Mouse (Mus musculus) Patski (cell line): ENCODE results near the gene Wdr11. TPM values are rescaled to one million over a fixed set of nuclear protein-coding genes. Genes with fewer than 3 reads are reported as not detected.

Experiments
- ATAC-seq: fragments of 100-300 bp; one replicate; pipeline ENCODE4 v1.8.0; 2021
- CTCF ChIA-PET: fragments of 350-600 bp; sonication (Branson Sonifier 250); formaldehyde crosslinking; loops from one replicate; lab custom pipeline; 2022; ENCODE audit warnings: inconsistent platforms; lab: Charles Lee
- POLR2A ChIA-PET: fragments of 350-600 bp; sonication (Branson Sonifier 250); formaldehyde crosslinking; loops from one replicate; lab custom pipeline; 2022; ENCODE audit warnings: antibody characterized with exemption, inconsistent platforms; lab: Charles Lee
- DNase-seq: peaks from one replicate; pipeline ENCODE4 v3.0.0-alpha.2; 2011; ENCODE audit warnings: low read depth, low spot score
- H3K27me3 ChIP-seq: fragments of 371-371 bp; one replicate; pipeline ENCODE4 v1.5.1; 2021
- CTCF ChIP-seq: fragments of 100-300 bp; IDR thresholded peaks from one replicate; pipeline ENCODE4 v1.5.1; 2021
- in situ Hi-C: fragments of 300-500 bp; cut with MboI; formaldehyde crosslinking; loops from 3 replicates; pipeline ENCODE4 v1.11.1; 2018; ENCODE audit warnings: low pct_unique_long_range_greater_than_20kb, mixed read lengths
- polyA plus RNA-seq: library from polyadenylated mRNA; unstranded; gene quantifications from one replicate; pipeline ENCODE4 v1.2.3, GENCODE M21; 2021

Gene Wdr11
- polyA plus RNA-seq, 1 experiment from 2014 or later: 51.3 TPM

DNA sequence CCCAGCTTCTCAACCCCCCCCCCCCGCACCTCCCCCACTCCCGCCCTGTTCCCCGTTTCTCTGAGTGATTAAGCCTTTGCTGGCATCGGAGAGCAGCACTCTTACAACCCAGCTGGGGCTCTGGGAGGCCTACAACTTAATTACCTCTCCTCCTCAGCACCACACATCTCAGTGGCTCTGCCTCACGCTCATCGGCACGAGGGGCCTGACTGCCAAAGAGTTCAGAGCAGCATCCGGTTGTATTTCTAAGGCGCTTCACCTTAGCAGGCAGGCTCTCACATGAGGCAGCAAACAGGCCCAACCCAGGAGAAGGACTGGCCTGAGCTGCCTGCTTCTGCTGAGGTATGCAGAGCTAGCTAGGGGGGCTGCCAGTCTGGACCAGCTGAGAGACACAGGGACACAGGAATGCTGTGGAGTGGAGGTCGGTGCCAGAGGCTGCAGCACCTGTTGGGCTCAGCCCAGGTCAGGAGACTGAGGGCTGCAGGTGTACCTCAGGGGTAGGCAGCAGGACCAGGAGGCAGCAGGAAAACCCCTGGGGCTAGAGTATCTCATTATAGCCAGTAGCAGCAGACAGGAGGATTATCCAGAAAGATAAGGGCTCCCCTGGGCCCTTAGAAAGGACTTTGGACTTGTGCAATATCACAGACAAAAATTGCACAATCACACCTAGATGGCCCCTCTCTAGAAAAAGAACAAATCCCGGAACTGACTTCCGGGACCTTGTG, 72.3 kb downstream of the Wdr11 start:
- DNase-seq (no peak), ATAC-seq (peak; percentile 68)
- POLR2A ChIA-PET: no interaction called here
- in situ Hi-C loops: no loop called here
- TF ChIP-seq CTCF: no peak
- H3K27me3 ChIP-seq: no peaks in the 10 kb centered on the region
- CTCF ChIA-PET: no interaction called here

DNA sequence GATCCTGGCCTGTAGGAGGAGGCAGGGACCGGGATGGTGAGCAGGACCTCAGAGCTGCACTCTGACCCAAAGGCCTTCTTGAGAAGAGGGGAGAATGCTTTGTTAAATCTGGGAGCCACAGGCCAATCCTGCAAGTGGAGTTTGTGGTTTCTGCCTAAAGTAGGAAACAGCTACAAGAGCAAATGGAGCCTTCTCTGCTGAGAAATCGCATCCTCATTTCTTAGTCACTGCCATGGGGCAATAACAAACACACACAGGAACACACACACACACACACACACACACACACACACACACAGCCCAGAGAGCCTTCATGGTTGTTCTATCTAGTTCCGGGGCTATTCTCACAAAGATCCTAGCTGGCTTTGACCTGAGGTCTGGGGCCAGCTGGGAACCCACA, 73.7 kb downstream of the Wdr11 start:
- in situ Hi-C loops: no loop called here
- CTCF ChIA-PET: no interaction called here

DNA sequence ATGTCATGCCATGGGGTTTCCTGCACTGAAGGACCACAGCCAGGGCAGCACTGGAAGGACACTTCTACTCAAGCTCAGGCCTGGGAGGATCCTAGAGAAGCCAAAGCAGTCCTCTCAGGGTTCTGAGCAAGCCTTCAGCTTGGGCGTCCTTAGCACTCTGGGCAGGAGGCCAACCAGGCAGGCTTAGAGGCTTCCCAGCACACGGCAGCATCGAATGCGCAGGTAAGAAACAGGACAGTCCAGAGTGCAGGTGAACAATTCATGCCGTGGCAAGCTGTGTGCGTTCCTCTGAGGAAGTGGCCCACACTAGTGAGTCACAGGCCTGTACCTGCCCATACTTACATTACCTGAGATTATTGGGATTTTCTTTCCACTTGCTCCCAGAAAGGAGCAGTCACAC, 74.3 kb downstream of the Wdr11 start:
- ChIA-PET CTCF (interaction anchor here (1.1 kb wide), 1 partner anchor 11 kb away, joined by 3 read pairs; no protein-coding TSS in a partner anchor), POLR2A (interaction anchor here (0.6 kb wide), 1 partner anchor 12 kb away, joined by 3 read pairs; no protein-coding TSS in a partner anchor)
- in situ Hi-C loops: no loop called here
- H3K27me3 ChIP-seq: no peaks in the 10 kb centered on the region
- ATAC-seq (no peak), DNase-seq (no peak)
- no peak for TF ChIP-seq CTCF

More for the DNA sequence above, 73.7 kb downstream of the Wdr11 start:
- H3K27me3 ChIP-seq: no peaks in the 10 kb centered on the region
- TF ChIP-seq CTCF: no peak
- DNase-seq: no peak
- POLR2A ChIA-PET: interaction anchor here (0.6 kb wide), 1 partner anchor 12 kb away, joined by 3 read pairs; no protein-coding TSS in a partner anchor
- no peak for ATAC-seq

DNA sequence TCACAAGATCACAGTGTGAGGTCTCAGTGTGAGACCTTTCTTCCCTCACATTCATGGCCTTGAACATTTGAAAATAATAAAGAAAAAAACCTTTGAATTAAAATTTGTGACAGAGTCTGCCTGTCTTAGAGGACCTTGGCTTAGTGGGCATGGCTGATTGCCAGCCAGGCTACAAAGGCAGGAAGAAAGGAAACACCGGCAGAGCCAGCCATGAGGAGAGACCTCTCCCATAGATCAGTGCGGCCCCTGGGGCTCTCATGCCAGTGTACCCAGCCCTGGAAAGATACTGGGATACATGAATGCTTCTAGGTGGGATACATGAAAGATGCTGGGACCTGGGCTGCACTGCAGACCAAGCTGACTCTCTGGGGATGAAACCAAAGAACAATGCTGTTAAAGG, 74.9 kb downstream of the Wdr11 start:
- no peak for ATAC-seq
- CTCF ChIA-PET: interaction anchor here (1.1 kb wide), 1 partner anchor 10 kb away, joined by 3 read pairs; no protein-coding TSS in a partner anchor
- POLR2A ChIA-PET: no interaction called here
- DNase-seq: no peak
- in situ Hi-C loops: no loop called here
- TF ChIP-seq CTCF: no peak
- H3K27me3 ChIP-seq: no peaks in the 10 kb centered on the region

DNA sequence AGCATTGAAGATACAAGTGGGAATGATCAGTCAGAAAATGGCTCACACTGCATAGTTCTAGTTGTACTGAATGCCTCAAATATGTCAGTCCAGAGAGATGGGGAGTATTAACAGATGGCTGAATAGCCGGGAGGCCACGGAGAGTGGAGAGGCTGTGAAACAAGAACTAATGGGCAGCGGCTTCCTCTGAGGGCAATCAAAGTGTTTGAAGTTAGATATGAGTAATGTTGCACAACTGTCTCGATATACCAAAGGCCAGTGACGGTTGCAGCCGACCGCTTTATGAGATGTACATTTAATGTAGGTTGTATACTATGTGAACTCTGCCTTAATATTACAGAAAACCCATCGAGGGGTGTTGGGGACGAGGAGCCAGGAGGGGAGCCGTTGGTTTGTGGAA, 78.6 kb downstream of the Wdr11 start:
- in situ Hi-C loops: no loop called here
- POLR2A ChIA-PET: no interaction called here
- CTCF ChIA-PET: no interaction called here
- ATAC-seq: no peak
- DNase-seq: no peak
- TF ChIP-seq CTCF: no peak
- H3K27me3 ChIP-seq: no peaks in the 10 kb centered on the region

DNA sequence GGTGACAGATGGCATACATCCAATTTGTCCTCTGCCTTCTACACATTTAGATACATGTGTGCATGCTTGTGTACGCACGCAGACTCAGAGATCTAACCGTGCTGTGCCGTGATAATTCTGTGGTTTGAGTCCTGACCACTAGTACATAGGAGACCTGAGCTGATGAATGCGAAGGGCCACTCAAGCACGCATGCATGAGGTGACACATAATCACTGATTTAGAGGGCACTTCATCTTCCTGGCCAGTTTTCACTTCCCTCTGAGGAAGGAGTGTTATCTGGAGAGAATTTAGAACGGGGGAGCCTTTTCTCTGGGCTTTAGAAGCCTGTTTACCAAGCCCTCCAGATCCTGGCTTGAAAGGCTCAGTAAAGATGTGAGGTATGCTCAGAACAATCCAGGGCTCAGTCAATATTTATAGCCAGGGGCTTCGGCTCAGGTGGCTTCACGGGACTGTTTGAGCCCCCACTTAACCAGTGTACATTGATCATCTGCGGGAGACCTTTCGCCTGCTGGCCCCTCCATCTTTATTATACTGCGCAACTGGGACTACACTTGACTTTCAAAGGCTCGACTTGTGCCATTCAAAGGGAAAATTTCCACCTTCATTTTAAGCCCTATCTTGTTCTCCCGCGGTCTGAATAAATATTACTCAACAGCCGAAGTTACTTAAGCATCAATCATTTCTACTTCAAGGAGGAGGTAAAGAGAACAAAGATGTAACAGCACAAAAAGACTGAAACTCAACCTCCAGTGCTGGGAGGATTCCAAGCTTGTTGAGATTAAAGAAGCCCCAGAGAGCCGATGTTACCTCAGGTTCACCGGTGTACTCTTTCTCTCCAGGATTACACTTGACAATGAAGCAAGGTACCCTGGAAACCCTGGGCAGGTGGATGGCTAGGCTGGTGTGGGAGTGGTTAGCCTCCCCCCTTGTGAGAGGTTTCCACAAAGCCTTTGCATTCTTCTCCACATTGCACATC, 80.3 kb downstream of the Wdr11 start:
- TF ChIP-seq CTCF: no peak
- no peak for DNase-seq
- H3K27me3 ChIP-seq: no peaks in the 10 kb centered on the region

DNA sequence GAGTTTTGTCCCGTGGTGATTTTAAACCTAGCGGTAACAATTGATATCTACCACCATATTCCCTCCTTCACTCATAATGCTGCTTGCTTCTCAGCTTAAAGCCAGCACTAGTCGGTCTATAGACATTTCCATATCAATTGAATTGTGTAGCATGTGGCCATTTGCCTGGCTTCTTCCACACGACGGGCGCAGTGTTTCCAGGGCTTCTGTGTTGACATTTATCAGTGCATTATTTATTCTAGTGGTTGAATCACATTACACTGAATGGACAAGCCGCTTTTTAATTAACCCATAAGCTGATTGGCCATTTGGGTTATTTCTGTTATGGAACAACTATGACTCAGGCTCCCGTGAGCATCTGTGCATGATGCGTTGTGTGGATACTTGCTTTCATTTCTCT, 82.1 kb downstream of the Wdr11 start:
- in situ Hi-C loops: no loop called here
- no peak for DNase-seq
- ChIA-PET POLR2A (interaction anchor here (0.5 kb wide), 1 partner anchor 252 kb away, joined by 4 read pairs; no protein-coding TSS in a partner anchor), CTCF (interaction anchor here (0.9 kb wide), 1 partner anchor 20 kb away, joined by 3 read pairs; no protein-coding TSS in a partner anchor)
- no peaks in the 10 kb centered on the region for H3K27me3 ChIP-seq
- ATAC-seq: no peak
- TF ChIP-seq CTCF: no peak

More for the DNA sequence above, 80.3 kb downstream of the Wdr11 start:
- no peak for ATAC-seq
- in situ Hi-C loops: no loop called here
- ChIA-PET CTCF (no interaction called here), POLR2A (interaction anchor here (0.7 kb wide), 1 partner anchor 1355 kb away, joined by 3 read pairs; no protein-coding TSS in a partner anchor)

DNA sequence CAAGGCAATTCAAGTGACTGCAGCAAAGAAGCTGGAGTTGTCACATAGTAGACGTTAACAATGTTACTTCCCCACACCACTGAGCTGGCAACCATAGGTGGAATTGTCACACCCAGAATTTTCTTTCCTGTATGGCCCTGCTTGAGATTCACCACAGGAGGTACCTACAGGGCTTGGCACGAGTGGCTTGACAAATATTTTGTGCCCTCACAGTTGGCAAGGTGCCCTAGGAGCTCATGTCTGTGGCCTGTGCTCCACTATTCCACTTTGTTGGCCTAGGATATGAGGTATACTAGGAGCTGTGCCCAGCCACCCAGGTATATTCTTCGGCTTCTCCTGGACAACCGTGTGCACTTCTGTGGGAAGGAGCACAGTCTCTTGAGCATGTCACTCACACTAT, 82.9 kb downstream of the Wdr11 start:
- TF ChIP-seq CTCF: no peak
- in situ Hi-C loops: no loop called here
- CTCF ChIA-PET: interaction anchor here (0.9 to 1.2 kb wide), 2 partner anchors 21 to 32 kb away, joined by 3 read pairs; no protein-coding TSS in a partner anchor
- no peak for DNase-seq
- POLR2A ChIA-PET: interaction anchor here (0.6 kb wide), 1 partner anchor 109 kb away, joined by 3 read pairs; no protein-coding TSS in a partner anchor
- ATAC-seq: no peak
- no peaks in the 10 kb centered on the region for H3K27me3 ChIP-seq

DNA sequence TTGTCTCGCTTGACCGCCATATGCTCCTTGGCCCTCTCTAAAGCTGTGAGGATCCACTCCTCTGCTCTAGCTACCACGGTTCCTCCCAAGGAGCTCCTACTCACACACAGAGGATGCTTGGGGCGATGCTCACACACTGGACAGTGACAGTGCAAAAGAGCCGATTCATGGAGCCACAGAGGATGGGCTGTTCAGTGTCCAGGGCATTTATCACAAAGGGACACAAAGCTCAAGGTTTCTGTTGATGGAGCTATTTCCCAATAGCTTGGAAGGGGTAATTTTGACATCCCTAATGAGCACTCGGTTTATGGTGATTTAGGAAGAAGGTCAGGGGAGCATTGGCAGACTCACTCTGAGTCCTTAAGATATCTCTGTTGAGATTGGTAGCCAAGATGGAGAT, 84.2 kb downstream of the Wdr11 start:
- H3K27me3 ChIP-seq: no peaks in the 10 kb centered on the region
- in situ Hi-C loops: no loop called here
- CTCF ChIA-PET: no interaction called here
- ATAC-seq: no peak
- no peak for DNase-seq
- POLR2A ChIA-PET: no interaction called here
- no peak for TF ChIP-seq CTCF

DNA sequence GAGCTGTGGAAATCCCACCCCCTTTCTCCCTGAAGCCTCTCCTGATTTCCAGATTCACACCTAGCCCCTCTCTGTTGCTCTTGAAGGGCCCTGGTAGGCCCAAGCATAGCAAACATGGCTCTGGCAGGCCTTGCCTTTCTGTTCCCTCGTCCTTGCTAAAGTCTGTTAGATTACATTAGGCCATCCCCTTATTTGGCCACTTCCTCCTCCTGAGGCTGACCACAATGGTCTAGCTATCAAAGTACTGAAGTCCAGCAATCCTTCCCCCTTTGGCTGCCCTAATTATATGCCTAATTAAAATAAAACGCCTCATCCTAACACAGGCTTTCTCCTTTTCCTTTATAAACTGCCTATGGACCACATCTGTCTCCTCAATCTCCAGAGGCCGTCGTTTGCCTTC, 85.5 kb downstream of the Wdr11 start:
- ChIA-PET CTCF (interaction anchor here (1.2 kb wide), 1 partner anchor 11 kb away, joined by 3 read pairs; no protein-coding TSS in a partner anchor), POLR2A (interaction anchor here (0.6 kb wide), 1 partner anchor 11 kb away, joined by 3 read pairs; no protein-coding TSS in a partner anchor)
- DNase-seq: no peak
- in situ Hi-C loops: no loop called here
- ATAC-seq: no peak
- TF ChIP-seq CTCF: no peak
- H3K27me3 ChIP-seq: no peaks in the 10 kb centered on the region
